Mouse (Mus musculus): Measurements from ENCODE around the gene Gbf1.

- no peak for TF ChIP-seq CTCF (IDR thresholded peaks at IDR 0.05; ENCODE audit: insufficient read depth, low read depth, low read length)
- TF ChIP-seq POLR2A (IDR thresholded peaks at IDR 0.05; ENCODE audit: insufficient read depth, low read depth, low read length) = no peak
These were observed 32.9 kb upstream of the Gbf1 start for GRCm38 (mm10) chr19:46119458-46119857.
